Mouse (Mus musculus): Measurements from ENCODE around the gene Chrng.

The Chrng gene

DNA sequence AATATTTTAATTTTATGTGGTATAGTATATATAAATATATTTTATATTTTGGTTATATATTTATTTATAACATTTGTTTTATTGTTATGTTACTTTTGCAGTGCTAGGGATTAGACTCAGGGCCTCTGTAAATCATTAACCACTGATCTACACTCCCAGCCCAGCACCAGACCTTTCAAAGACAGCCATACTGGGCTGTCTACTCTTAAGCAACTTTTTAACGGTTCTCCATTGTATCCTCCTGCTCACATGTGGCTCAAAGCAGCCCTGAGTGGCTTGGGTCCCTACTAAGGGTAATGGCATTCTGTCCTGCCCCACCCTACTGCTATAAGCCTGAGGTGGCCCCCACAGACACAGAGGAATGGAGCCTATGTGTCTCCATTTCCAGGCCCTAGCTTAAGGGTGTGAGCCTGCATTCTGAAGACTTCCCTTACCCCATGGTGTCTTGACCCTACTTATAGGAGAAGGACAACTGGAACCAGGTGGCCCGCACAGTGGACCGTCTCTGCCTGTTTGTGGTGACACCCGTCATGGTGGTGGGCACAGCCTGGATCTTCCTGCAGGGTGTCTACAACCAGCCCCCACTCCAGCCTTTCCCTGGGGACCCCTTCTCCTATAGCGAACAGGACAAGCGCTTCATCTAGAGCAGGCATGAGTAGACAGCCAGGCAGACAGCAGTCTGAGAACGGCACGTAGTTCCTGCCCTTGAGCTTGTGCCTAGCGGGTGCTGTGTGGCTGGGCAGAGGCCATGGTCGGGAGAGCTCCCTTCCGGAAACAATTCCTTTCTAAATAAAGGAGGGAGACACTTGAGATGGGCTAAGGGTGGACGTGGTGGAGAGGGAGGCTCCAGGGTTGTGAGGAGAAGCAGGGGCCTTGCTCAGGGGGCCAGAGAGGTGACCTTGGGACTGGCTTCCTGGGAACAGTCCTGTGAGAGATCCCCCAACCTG lies 6.1 kb upstream of the Chrng start:
- DNase-seq (ENCODE audit: low read depth): no peak

DNA sequence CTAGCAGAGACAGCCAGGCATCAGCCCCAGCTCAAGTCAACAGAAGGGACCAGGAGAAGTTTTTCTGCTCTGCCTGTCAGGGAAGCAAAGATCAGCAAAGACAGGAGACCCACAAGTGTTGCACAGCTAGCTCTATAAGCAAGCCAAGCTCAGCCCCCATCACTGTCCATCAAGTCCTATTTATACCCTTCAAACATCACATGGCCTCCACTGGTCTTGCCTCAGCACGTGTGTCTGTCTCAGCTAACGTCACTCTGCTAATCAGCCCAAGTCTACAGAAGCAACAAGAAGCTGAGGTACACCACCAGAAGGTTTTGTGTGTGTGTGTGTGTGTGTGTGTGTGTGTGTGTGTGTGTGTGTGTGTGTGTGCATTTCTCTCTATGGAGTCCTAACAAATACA lies 3.6 kb upstream of the Chrng start:
- DNase-seq (ENCODE audit: low read depth): no peak

DNA sequence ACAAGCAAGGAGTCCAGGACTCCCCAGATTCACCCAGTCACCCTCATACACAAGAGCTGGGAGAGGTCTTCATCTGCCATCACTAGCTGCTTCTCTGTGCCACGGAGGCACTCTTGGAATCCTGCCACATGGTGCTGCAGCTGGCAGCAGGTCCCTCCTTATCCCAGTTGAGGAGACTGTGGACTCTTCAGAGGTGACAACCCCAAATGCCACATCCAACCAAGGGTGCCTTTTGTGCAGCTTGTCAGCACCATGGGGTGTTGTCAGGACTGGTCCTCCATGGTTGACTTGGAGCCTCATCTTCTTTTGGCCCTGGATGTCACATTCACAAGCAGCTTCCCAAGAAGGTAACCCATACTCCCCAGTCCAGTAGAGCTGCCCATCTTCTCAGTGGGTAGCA lies 2.6 kb upstream of the Chrng start:
- no peak for DNase-seq (ENCODE audit: low read depth)

DNA sequence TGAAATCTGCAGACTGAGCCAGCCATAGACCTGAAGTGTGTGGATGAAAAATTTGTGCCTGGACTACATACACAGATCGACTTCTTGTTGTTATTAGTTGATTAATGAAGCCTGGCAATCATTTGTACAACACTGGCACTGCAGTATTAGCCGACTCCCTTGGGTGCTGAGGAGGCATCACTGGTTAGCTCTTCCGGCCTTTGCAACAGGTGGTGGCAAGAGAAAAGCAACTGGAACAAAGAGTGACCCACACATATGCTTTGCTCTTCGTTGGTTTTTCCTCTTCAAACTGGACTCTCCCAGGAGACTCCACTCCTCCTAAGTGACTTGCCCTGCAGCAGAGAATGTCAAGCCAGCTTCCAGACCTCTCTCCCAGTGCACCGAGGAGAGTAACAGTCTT lies 678 bp upstream of the Chrng start:
- no peak for DNase-seq (ENCODE audit: low read depth)

DNA sequence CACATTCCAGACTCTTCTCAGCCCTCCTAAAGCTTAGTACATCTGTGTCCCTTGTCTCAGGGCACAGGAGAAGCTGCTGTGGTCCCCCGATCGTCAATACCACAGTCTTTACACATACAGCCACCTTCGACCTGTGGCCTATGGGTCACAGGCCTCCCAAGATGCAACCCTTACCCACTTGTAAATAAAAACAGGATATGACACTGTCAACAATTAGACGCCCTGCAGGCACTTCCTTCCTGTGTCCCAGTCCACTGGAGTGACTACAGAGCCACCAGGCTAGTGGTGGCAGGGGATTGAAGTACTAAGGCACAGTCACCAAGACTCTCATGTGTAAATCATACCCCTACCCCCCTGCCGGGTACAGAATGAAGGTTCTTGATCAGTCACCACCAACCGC lies 581 bp downstream of the Chrng start:
- DNase-seq (ENCODE audit: low read depth): no peak

DNA sequence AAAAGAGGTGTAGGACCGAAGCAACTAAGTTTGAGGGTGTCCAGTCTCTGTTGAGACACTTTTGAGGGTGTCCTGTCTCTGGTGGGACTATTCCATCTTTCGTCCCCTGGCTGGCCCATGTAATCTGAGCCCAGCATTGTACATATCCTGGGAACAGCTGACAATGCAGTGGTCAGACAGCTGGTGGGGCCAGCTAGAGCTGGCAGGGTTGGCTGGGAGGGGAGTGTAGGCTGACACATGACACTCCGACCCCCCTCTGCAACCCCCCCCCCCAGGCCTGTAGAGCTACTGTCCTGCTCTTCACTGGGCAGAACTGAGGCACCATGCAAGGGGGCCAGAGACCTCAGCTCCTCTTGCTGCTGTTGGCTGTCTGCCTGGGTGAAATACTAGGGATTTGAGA lies 1.0 kb downstream of the Chrng start:
- no peak for DNase-seq (ENCODE audit: low read depth)

- no peak for DNase-seq (ENCODE audit: low read depth)
Observed at GRCm38 (mm10) chr1:87206339-87206738, 1.9 kb downstream of the Chrng start.

DNA sequence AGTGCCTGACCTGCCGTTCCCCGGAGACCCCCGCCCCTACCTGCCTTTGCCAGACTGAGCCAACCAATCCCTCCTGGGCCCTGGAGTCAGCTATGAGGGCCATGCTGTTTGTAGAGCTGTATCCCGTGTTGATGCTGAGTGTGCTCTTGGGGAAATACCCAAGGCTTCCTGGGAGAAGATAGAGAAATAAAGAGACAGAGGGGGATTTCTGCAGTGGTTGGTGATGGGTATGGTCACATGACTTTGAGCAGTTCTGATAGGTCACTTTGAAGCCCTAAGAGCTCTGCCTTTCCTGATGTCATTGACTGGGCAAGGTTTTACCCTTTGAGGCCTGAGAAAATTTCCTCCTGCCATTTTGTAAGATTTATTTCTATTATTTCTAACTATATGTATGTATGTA lies 7.0 kb downstream of the Chrng start:
- no peak for DNase-seq (ENCODE audit: low read depth)

DNA sequence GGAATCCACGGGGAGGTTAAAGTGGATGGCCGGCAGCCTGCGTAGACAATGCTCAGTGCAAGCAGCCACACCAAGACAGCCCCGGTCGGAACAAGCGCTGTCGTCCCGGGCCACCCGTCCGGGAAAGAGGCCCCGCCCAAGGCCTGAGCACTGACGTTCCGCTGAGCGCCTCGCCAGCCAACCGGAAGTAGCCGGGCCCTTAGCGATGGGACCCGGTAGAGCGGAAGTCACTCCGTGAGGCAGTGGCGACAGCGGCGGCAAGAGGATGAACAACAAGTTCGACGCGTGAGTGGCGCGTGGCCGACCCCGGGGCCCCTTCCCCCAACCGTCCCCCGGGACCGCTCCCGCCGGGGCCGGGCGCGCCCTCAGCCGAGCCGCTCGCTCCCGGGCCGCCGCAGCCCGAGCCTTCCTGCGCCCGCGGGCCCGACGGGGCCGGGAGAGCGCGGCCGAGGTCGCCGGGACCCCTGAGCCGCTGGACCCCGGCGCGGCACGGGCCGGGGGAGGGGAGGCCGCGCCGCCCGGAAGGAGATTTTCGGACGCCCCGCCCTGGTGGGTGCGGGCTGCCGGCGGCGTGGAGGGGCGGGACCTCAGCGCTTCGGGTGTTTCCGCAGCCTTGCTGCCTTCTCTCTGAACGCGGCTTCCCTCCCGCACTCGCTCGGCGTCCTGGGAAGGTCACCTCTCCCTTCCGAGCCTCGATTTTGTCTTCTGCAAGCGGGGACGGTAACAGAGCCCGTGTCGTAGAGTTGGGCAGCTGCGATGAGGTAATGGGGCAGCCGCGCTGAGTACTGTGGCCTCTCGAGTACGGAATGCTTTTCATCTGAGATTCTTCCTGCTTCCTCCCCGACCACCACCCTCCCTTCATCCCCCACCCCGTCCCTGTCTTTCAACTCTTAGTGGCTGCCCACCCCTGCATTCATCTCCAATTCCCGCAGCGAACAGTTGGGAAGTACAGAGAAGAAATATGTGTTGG lies 9.6 kb downstream of the Chrng start, which contains the start of gene Eif4e2:
Eif4e2 (plus strand) TSS at position 180 of the 970 bp plus-strand sequence.
- DNase-seq (ENCODE audit: low read depth): peak; percentile 69

DNA sequence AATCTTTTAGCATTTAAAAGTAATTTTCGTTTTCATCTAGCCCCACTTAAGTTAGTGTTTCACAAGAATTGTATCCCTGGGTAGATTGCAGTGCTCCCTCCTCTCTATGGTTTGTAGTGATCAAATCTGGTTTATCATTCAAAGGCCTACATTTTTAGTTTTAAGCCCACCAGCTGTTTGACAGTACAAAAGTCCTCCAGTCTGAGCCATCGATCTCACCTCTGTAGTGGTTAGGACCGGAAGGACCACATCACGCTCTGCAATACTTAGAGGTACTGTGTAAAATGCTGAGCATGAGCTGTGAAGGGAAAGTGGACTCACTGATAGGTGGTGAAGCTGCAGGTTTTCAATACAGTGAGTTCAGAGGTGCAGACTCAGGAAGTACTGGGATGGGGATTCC lies 10.3 kb downstream of the Chrng start:
- no peak for DNase-seq (ENCODE audit: low read depth)

GRCm38 (mm10) chr1:87217938-87218337 lies 13.5 kb downstream of the Chrng start:
- no peak for DNase-seq (ENCODE audit: low read depth)

GRCm38 (mm10) chr1:87225739-87226138 lies 21.3 kb downstream of the Chrng start:
- DNase-seq (ENCODE audit: low read depth): no peak

- no peak for DNase-seq (ENCODE audit: low read depth)
Observed at GRCm38 (mm10) chr1:87226409-87227159, 22.1 kb downstream of the Chrng start.

DNA sequence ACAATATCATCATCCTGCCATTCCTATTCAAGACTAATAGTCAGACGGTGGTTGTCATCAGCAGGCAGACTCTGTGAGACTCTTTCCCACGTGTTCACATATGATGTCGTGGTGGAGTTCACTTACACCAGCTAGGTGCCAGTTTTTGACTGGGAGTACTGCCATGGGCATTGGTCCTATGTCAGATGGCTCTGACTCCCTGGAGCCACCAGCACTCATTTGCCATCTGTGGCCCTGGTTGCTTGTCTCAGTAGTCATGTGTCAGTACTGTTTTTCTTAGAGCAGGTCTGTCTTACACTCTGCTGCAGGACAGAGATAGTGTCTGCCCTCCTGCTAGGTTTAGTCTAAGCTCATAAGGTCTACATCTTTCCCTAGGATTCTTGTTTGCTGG lies 22.7 kb downstream of the Chrng start:
- DNase-seq (ENCODE audit: low read depth): no peak

- DNase-seq (ENCODE audit: low read depth): no peak
Observed at GRCm38 (mm10) chr1:87230606-87231005, 26.1 kb downstream of the Chrng start.

GRCm38 (mm10) chr1:87232197-87232596 lies 27.7 kb downstream of the Chrng start:
- no peak for DNase-seq (ENCODE audit: low read depth)

DNA sequence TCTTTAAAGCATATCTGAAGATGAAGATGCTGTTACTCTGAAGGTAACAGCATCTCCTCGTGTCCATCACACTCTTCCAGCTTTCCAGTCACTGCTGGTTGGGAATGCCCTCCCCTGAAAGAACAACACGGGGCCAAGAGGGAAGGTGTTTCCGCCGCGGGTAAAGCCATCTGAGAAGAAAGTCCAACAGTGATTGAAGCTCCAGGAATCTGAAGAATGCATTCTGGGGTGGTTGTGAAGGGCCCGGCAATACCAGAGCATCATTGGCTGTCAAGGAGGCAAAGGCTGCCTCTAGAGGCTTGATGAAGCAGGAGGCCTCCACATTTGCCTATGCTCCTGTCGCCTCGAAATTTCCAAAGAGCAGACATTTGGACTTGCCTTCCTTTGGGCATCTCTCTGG lies 34.6 kb downstream of the Chrng start:
- no peak for DNase-seq (ENCODE audit: low read depth)

- DNase-seq (ENCODE audit: low read depth): no peak
Observed at GRCm38 (mm10) chr1:87243021-87243420, 38.6 kb downstream of the Chrng start.

DNA sequence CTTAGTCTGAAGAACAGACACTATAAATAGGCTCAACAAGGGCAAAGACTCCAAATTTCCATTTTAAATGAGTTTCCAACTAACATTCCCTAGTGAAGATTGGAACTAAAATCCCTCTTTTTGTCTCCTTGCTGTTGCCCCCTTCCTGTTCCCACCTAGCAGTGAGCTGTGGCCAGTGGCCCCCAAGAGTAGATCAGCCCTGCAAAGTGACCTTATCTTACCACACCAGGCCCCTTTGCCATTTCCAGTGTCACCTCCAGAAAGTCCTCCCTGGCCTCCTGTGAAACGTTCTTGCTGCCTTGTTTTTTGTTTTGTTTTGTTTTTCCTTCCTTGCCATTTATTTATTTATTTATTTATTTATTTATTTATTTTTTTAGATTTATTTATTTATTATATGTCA lies 41.0 kb downstream of the Chrng start:
- DNase-seq (ENCODE audit: low read depth): no peak

GRCm38 (mm10) chr1:87245929-87246815 lies 41.7 kb downstream of the Chrng start:
- DNase-seq (ENCODE audit: low read depth): peak; percentile 20

DNA sequence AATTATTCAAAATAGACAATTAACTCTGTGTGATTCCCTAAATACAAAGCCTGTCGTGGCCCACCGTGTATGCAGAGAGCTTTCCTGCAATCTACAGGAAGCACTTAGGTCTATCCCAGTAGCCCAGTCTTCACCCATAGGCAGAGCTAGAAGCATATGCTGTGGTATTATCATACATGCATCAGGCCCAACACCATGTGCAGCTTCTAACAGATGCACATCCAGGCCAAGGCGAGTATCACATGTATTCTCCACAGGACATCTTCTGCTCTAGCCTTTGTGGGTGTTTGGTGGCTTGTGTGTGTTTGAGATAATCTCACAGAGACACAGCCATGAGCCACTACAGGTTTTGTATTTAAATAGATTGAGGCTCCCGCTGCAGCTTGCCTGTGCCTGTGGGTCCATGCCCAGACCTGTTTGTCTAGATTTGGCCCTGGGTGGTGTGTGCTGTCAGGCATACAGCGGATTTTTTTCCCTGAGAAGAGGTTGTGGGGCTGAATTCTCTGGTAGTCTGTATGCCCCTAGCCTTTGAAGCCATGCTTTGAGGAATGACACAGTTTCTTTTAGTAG lies 47.7 kb downstream of the Chrng start:
- no peak for DNase-seq (ENCODE audit: low read depth)
